Mouse (Mus musculus): Measurements from ENCODE around the gene Dnah17. TPM values are rescaled to one million over a fixed set of nuclear protein-coding genes. Genes with fewer than 3 reads are reported as not detected.

Gene Dnah17
- polyA plus RNA-seq, 1 experiment from 2014 or later = 0.13 TPM

- ATAC-seq = peak; percentile 24; the same call in 1 of the 2 replicates
Observed at GRCm38 (mm10) chr11:118103383-118103782, 27.1 kb downstream of the Dnah17 start.

GRCm38 (mm10) chr11:118102838-118103237 is 27.6 kb downstream of the Dnah17 start:
- 56% methylated on average over 3 of the region's 3 CpGs for WGBS

More at GRCm38 (mm10) chr11:118103383-118103782, 27.1 kb downstream of the Dnah17 start:
- Histone ChIP-seq H3K4me1 (ENCODE audit: control insufficient read depth, insufficient read depth, low read length) (0 out of 2 replicates have a peak, but pooled peaks cover 2% of the 10 kb centered on the region), H3K4me2 (ENCODE audit: low read depth, low read length) (no peak overlapping the region), H3K9me3 (ENCODE audit: control insufficient read depth, low read length) (no peaks in the 10 kb centered on the region), H3K9ac (ENCODE audit: low read depth, low read length) (no peak overlapping the region), H3K27me3 (replicated peaks; ENCODE audit: control insufficient read depth, insufficient read depth, low read length) (no peaks in the 10 kb centered on the region), H3K36me3 (ENCODE audit: control insufficient read depth, insufficient read depth, low read length) (no peaks in the 10 kb centered on the region), H3K4me3 (ENCODE audit: low read length) (no peak overlapping the region), H3K27ac (ENCODE audit: low read length) (no peak overlapping the region)
- WGBS = 87% methylated on average over 5 of the region's 5 CpGs

GRCm38 (mm10) chr11:118101133-118101532 is 29.3 kb downstream of the Dnah17 start:
- H3K36me3 ChIP-seq (ENCODE audit: control insufficient read depth, insufficient read depth, low read length) = no peaks in the 10 kb centered on the region
- 54% methylated on average over 9 of the region's 9 CpGs for WGBS
- H3K27ac ChIP-seq (ENCODE audit: low read length) = no peak overlapping the region
- no peaks in the 10 kb centered on the region for H3K9me3 ChIP-seq (ENCODE audit: control insufficient read depth, low read length)
- H3K4me1 ChIP-seq (ENCODE audit: control insufficient read depth, insufficient read depth, low read length) = 0 out of 2 replicates have a peak, but pooled peaks cover 2% of the 10 kb centered on the region
- no peak overlapping the region for H3K4me2 ChIP-seq (ENCODE audit: low read depth, low read length)
- no peak for ATAC-seq
- no peaks in the 10 kb centered on the region for H3K27me3 ChIP-seq (replicated peaks; ENCODE audit: control insufficient read depth, insufficient read depth, low read length)
- no peak overlapping the region for H3K9ac ChIP-seq (ENCODE audit: low read depth, low read length)
- H3K4me3 ChIP-seq (ENCODE audit: low read length) = no peak overlapping the region

More at GRCm38 (mm10) chr11:118102838-118103237, 27.6 kb downstream of the Dnah17 start:
- ATAC-seq = no peak
- Histone ChIP-seq H3K9ac (ENCODE audit: low read depth, low read length) (no peak overlapping the region), H3K9me3 (ENCODE audit: control insufficient read depth, low read length) (no peaks in the 10 kb centered on the region), H3K27me3 (replicated peaks; ENCODE audit: control insufficient read depth, insufficient read depth, low read length) (no peaks in the 10 kb centered on the region), H3K4me3 (ENCODE audit: low read length) (no peak overlapping the region), H3K4me1 (ENCODE audit: control insufficient read depth, insufficient read depth, low read length) (0 out of 2 replicates have a peak, but pooled peaks cover 2% of the 10 kb centered on the region), H3K36me3 (ENCODE audit: control insufficient read depth, insufficient read depth, low read length) (no peaks in the 10 kb centered on the region), H3K27ac (ENCODE audit: low read length) (no peak overlapping the region), H3K4me2 (ENCODE audit: low read depth, low read length) (no peak overlapping the region)

- no peak overlapping the region for H3K4me2 ChIP-seq (ENCODE audit: low read depth, low read length)
- H3K9me3 ChIP-seq (ENCODE audit: control insufficient read depth, low read length) = no peaks in the 10 kb centered on the region
- no peak overlapping the region for H3K9ac ChIP-seq (ENCODE audit: low read depth, low read length)
- WGBS = 56% methylated on average over 2 of the region's 2 CpGs
- H3K4me1 ChIP-seq (ENCODE audit: control insufficient read depth, insufficient read depth, low read length) = no peaks in the 10 kb centered on the region
- no peak for ATAC-seq
- H3K4me3 ChIP-seq (ENCODE audit: low read length) = no peak overlapping the region
- no peak overlapping the region for H3K27ac ChIP-seq (ENCODE audit: low read length)
- no peaks in the 10 kb centered on the region for H3K36me3 ChIP-seq (ENCODE audit: control insufficient read depth, insufficient read depth, low read length)
- no peaks in the 10 kb centered on the region for H3K27me3 ChIP-seq (replicated peaks; ENCODE audit: control insufficient read depth, insufficient read depth, low read length)
Observed at GRCm38 (mm10) chr11:118096736-118097135, 33.7 kb downstream of the Dnah17 start.

- H3K27me3 ChIP-seq (replicated peaks; ENCODE audit: control insufficient read depth, insufficient read depth, low read length) = no peaks in the 10 kb centered on the region
- H3K36me3 ChIP-seq (ENCODE audit: control insufficient read depth, insufficient read depth, low read length) = no peaks in the 10 kb centered on the region
- no peak for ATAC-seq
- H3K4me2 ChIP-seq (ENCODE audit: low read depth, low read length) = no peak overlapping the region
- no peak overlapping the region for H3K4me3 ChIP-seq (ENCODE audit: low read length)
- no peak overlapping the region for H3K27ac ChIP-seq (ENCODE audit: low read length)
- no peaks in the 10 kb centered on the region for H3K4me1 ChIP-seq (ENCODE audit: control insufficient read depth, insufficient read depth, low read length)
- WGBS = 80% methylated on average over 9 of the region's 9 CpGs
- H3K9me3 ChIP-seq (ENCODE audit: control insufficient read depth, low read length) = 0 out of 2 replicates have a peak, but pooled peaks cover 6% of the 10 kb centered on the region
- no peak overlapping the region for H3K9ac ChIP-seq (ENCODE audit: low read depth, low read length)
Observed at GRCm38 (mm10) chr11:118095004-118095403, 35.4 kb downstream of the Dnah17 start.

GRCm38 (mm10) chr11:118091002-118091670 is 39.3 kb downstream of the Dnah17 start:
- Histone ChIP-seq H3K4me2 (ENCODE audit: low read depth, low read length) (no peak overlapping the region), H3K4me3 (ENCODE audit: low read length) (no peak overlapping the region), H3K9ac (ENCODE audit: low read depth, low read length) (no peak overlapping the region), H3K9me3 (ENCODE audit: control insufficient read depth, low read length) (0 out of 2 replicates have a peak, but pooled peaks cover 6% of the 10 kb centered on the region), H3K4me1 (ENCODE audit: control insufficient read depth, insufficient read depth, low read length) (no peaks in the 10 kb centered on the region), H3K36me3 (ENCODE audit: control insufficient read depth, insufficient read depth, low read length) (no peaks in the 10 kb centered on the region), H3K27ac (ENCODE audit: low read length) (no peak overlapping the region), H3K27me3 (replicated peaks; ENCODE audit: control insufficient read depth, insufficient read depth, low read length) (no peaks in the 10 kb centered on the region)
- ATAC-seq = no peak
- WGBS = 89% methylated on average over 23 of the region's 23 CpGs

- Histone ChIP-seq H3K4me1 (ENCODE audit: control insufficient read depth, insufficient read depth, low read length) (peaks cover 8% of the 10 kb centered on the region; the same call in 1 of the 2 replicates), H3K27ac (ENCODE audit: low read length) (no peak overlapping the region), H3K9me3 (ENCODE audit: control insufficient read depth, low read length) (0 out of 2 replicates have a peak, but pooled peaks cover 6% of the 10 kb centered on the region), H3K36me3 (ENCODE audit: control insufficient read depth, insufficient read depth, low read length) (no peaks in the 10 kb centered on the region), H3K27me3 (replicated peaks; ENCODE audit: control insufficient read depth, insufficient read depth, low read length) (no peaks in the 10 kb centered on the region; the same call in 1 of the 2 replicates), H3K4me2 (ENCODE audit: low read depth, low read length) (no peak overlapping the region), H3K4me3 (ENCODE audit: low read length) (no peak overlapping the region), H3K9ac (ENCODE audit: low read depth, low read length) (no peak overlapping the region)
- WGBS = 81% methylated on average over 19 of the region's 19 CpGs
- no peak for ATAC-seq
Observed at GRCm38 (mm10) chr11:118088896-118089295, 41.5 kb downstream of the Dnah17 start.

GRCm38 (mm10) chr11:118085961-118086360 is 44.5 kb downstream of the Dnah17 start:
- Histone ChIP-seq H3K9me3 (ENCODE audit: control insufficient read depth, low read length) (no peaks in the 10 kb centered on the region), H3K4me2 (ENCODE audit: low read depth, low read length) (no peak overlapping the region), H3K4me3 (ENCODE audit: low read length) (no peak overlapping the region), H3K9ac (ENCODE audit: low read depth, low read length) (no peak overlapping the region), H3K36me3 (ENCODE audit: control insufficient read depth, insufficient read depth, low read length) (no peaks in the 10 kb centered on the region), H3K4me1 (ENCODE audit: control insufficient read depth, insufficient read depth, low read length) (peaks cover 8% of the 10 kb centered on the region; the same call in 1 of the 2 replicates), H3K27me3 (replicated peaks; ENCODE audit: control insufficient read depth, insufficient read depth, low read length) (no peaks in the 10 kb centered on the region; the same call in 1 of the 2 replicates), H3K27ac (ENCODE audit: low read length) (no peak overlapping the region)
- 69% methylated on average over 8 of the region's 8 CpGs for WGBS
- ATAC-seq = no peak

GRCm38 (mm10) chr11:118085176-118085575 is 45.3 kb downstream of the Dnah17 start:
- no peaks in the 10 kb centered on the region for H3K36me3 ChIP-seq (ENCODE audit: control insufficient read depth, insufficient read depth, low read length)
- H3K27me3 ChIP-seq (replicated peaks; ENCODE audit: control insufficient read depth, insufficient read depth, low read length) = no peaks in the 10 kb centered on the region; the same call in 1 of the 2 replicates
- ATAC-seq = no peak
- H3K4me3 ChIP-seq (ENCODE audit: low read length) = no peak overlapping the region
- 37% methylated on average over 4 of the region's 4 CpGs for WGBS
- no peak overlapping the region for H3K27ac ChIP-seq (ENCODE audit: low read length)
- H3K4me2 ChIP-seq (ENCODE audit: low read depth, low read length) = no peak overlapping the region
- H3K9me3 ChIP-seq (ENCODE audit: control insufficient read depth, low read length) = no peaks in the 10 kb centered on the region
- no peak overlapping the region for H3K9ac ChIP-seq (ENCODE audit: low read depth, low read length)
- H3K4me1 ChIP-seq (ENCODE audit: control insufficient read depth, insufficient read depth, low read length) = peaks cover 8% of the 10 kb centered on the region; the same call in 1 of the 2 replicates
